Mouse (Mus musculus) layer of hippocampus, adult 9-10 months (tissue): ENCODE results near the gene Fas.

Experiments used
- DNase-seq: peaks from one replicate; pipeline ENCODE4 v3.0.0; 2022; ENCODE audit warnings: low spot score

The Fas gene

DNA sequence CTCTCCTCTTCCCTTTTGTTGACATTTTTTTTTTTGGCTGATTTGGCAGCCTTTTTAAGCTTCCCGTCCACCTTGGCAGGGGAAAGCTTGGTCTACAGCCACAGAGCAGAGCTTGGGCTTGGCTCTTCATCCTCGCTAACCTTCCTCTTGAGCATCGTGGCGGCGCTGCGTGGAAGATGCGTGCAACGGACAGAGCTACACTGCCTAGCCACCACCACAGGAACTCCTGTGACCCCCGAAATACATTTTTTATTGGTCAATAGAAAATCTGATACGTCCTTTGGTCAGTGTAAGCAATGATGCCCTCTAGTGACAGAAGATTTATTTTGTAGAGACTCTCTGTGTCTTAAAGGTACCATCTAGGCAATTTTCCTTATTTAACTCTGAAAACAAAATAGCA is 6.1 kb upstream of the Fas start:
- DNase-seq, result no peak

DNA sequence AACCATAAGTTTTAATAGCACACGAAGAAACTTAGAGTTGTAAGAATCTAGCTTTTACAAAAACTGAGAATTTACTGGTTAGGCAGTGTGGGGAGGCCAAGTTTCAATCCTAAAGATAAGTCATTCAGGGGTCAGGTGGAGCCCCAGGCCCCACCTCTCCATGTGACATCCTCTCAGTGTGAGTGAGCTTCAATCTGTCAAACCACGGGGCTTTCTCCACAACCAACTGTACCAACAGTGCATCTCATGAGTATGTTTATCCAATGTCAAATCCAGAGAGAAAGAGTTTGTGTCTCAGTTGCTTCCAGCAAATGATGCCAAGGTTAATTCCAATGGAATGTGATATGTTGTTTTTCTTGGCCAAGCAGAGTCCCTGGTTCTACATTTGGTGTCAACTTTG is 5.6 kb upstream of the Fas start:
- no peak for DNase-seq

DNA sequence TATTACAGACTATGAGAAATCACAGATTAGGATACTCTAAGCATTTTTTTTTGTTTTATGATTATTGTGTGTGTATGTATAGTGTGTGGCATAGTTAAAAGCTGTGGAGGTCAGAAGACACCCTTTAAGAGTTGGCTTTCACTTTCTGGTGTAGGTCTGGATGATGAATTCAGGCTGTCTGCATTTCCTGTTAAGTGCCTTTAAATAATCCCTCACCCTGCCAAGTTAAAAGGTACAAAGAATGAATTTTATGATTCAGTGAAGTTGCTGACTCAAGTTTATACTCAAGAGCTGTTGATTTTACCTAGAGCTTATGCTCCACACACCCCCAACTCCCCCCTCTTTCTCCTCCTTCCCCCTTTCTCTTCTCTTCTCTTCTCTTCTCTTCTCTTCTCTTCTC is 3.2 kb upstream of the Fas start:
- no peak for DNase-seq

DNA sequence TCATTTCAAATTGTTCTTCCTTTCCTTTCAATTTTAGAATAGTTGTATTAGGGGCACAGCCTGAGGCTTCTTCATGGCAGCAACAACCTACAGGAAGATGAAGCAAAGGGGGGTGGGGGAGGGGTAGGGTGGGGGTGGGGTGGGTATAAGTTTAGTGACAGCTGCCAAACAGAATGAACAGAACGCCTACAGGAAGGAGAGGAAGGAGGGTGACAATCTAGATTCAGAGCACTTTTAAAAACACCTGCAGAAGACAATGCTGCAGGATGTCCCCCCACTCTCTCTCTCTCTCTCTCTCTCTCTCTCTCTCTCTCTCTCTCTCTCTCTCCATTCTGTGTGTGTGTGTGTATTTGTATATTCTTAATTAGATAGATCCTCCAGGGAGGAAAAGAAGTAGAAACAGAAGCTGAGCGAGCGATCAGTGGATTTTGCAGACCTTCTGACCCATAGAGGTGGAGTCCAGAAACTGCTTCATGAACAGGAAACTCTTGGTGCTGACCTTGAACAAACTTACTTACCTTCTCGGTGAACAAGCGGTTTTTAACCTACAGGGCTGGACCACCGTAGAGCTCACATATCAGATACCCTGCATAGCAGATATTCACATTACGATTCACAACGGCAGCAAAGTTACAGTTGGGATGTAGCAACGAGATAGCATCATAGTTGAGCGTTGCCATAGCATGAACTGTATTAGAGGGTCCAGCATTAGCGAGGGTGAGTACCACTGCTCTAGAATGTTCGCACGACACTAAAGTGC is 2.6 kb upstream of the Fas start:
- DNase-seq, result no peak

DNA sequence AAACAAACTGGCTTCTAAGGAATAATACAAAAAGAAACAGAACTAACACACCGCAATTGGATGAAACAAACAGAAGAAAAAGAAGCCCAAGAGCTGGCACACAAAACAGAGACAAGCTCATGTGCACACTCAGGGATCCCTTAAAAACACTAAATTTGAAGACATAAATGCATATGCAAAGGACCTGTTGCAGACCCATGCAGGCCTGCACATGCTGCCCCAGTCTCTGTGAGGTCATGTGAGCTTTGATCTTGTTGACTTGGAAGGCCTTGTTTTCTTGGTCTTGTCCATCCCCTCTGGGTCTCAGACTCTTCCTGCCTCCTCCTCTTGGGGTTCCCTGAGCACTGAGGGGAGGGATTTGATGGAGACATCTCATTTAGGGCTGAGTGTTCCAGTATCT is 1.8 kb upstream of the Fas start:
- no peak for DNase-seq

DNA sequence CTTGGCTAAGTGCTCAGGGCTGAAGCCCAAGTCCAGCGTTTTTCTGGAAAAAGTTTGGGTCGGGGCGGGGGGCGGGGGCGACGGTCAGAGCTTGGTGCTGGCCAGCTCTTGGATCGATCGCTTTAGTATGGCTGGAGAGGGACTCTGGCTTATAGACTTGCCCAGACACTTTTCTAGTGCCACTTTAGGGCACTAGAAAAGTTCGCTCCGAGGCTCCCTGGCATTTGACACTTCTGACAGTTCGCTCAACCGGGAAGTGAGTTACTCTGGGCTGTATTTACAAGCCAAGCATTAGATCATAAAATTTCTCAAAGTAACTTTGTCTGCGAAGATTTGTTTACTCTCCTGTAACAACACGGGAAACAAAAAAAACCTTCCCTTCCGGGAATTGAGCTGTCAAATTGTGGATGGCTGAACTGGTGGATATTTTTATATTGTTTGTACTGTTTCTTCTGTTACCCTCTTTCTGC is 441 bp downstream of the Fas start:
- no peak for DNase-seq

DNA sequence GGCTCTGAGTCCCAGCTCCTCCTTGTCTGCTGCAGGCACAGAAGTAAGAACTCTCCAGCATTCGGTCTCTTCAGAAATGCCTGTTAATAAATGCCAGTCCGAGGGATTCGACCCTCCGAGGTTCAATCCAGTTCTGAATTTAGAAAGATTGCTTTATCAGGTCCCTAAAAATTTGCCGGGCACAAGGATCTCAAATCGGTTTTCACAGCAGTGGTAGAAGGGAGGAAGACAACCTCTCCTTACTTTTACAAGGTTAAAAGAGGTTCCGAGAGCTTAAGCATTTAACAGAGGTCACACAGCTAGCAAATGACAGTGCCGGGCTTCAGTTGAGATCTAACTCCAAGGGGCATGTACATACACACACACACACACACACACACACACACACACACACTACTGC is 913 bp downstream of the Fas start:
- no peak for DNase-seq

DNA sequence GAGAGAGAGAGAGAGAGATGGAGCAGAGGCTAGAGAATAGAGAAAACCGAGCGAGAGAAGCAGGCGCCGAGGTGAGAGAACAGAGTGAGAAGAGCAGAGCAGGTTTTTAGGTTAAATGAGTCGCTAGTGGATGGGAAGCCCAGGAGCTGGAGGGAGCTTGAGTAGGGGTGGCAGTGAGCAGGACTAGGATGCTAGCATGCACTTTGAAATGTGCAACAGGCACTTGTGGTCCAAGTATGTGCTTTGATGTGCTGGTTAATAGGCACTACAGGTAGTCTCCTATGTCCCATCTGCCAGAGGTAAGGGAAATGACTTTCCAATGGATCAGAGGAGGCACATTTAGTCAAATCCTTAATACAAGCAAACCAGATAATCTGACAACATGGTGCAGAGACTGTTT is 1.5 kb downstream of the Fas start:
- DNase-seq, result no peak

DNA sequence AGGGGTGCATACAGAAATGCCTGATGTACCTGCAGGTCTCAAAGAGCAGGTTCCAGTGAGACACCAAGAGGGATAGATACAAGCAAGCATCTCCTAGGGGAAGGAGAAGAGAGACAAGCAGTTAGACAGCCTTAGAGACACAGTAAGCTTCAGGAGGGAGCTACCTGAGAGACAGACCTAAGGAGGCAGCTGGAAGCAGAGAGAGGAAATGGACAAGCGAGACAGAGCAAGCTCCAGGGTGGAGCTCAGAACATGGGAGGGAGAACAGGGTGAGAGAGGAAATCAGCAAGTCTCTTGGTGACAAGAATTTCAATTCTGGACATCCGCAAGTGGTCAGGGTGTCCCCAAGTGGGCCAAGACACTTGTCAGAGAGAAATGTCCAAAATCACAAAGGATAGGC is 2.2 kb downstream of the Fas start:
- no peak for DNase-seq

DNA sequence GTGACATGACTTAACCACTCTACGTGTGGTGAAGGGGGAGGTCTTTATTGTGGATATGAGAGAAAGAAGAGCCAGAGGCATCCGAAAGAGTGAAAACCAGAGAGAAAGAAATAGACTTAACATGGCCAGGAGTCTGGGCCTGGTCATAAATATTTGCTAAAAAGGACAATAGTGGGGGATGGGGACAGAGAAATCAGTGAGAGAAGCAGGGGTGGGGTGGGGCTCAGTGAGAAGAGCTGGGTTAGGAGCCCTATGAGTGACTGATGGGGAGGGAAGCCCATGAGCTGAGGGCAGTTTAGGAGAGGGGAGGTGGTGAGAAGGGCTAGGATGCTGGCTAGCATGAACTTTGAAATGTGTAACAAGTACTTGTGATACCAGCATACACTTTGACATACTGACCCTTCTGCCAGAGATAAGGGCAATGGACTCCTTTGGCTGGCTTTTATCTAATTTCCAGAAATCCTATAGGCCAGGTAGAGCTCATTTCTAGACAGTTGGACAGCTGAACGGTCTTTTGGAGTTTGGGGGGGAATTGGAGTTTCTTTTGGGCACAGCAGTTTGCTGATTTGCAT is 3.0 kb downstream of the Fas start:
- DNase-seq, result no peak

DNA sequence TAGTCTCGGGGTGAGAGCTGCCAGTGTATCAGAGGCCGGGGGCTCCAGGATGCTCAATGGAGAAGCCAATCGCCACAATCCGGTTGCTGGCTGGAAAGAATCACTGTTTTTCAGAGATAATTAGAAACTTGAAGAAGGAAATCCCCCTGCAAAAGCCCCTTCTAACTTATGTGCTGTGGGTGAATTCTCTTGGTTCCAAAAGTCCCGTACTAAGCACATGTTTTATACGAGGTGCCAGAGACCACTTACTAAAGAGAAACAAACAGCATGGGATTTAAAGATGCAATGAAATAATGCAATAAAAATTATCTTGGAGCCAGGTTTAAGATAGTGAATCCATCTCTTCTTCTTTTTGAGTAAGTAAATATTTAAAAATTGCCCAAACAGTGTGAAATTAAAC is 5.0 kb downstream of the Fas start:
- DNase-seq, result no peak

DNA sequence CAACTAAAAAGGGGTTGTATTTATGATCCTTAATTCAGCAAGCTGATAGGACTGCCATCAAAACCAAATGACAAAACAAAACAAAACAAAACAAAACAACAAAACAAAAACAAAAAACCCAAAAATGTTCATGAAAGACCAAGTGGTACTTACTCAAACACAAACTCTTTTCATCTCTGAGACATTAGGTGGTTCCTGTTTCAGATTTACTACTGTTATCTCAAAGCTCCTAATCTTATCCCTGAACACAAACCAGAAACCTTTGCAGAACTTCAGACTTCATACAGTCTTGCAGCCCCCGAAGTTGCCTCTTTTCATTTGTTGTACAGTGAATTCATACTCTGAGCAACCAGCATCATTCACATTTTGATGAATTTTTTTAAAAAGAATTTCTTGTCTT is 8.1 kb downstream of the Fas start:
- DNase-seq, result no peak

DNA sequence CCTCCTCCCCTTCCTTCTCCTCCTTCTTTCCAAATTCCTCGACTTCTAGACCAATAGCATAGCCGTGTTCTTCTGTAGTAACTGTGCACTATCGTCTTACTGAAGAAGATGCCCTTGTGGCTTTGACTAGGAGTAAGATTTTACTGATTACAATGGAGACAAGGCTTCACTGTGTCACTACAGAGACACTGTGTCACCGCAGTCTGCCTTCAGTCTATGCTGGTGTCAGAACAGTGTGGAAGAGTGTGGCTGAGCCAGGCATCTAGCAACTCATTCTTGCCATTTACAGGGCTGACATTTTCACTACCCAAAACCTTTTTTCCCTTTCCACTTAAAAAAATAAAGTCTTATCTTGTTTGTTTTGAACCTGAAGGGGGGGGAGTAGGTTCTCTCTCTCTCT is 8.8 kb downstream of the Fas start:
- no peak for DNase-seq

DNA sequence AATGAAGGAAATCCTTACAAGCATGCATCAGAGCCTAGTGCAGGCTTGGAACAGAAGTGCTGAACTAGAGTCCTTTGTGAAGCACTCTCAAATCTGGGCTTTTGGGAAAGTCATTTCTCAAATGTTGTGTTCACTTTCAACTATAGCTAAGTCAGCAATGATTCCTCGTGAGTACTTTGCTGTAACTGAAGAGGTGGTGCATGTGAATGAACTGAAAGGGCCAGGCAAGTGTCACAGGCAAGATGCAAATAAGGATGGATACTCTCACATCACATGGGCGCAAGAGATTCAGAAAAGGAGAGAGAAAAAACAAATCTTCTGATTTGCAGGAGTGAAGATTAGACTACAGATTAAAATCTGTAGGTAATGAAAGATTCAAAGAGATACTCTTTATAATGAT is 10.0 kb downstream of the Fas start:
- no peak for DNase-seq

DNA sequence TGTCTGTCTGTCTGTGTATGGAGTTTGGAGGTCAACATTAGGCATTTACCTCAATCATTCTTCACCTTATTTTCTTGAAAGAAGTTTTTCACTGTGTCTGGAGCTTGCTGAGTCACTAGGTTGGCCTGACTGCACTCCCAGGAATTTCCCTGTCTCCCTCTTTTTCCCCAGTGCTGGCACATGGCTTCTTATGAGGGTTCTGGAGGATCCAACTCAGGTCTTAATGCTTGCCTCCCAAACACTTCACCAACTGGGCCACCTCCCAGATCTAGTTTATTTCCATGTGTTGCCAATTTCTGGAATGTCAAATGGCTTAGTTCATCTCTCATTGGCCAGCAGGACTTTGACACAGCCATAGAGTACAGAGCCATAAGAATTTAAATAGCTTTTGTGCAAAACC is 14.5 kb downstream of the Fas start:
- DNase-seq, result no peak

DNA sequence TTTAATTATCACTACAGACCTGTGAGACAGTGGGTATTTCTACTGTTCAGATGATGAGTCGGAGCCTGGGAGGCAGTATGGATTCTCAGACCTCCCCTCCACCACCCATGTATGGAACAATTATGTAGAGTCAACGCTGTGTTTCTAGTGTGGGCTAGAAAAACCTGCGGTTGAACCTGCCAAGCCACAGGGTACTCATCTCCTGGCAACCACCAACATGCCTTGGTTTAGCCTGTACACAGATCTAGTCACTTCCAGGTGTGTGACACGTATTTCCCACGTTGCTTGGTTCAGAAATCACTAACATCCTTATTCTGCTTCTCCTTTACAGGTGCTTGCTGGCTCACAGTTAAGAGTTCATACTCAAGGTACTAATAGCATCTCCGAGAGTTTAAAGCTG is 16.3 kb downstream of the Fas start:
- no peak for DNase-seq

DNA sequence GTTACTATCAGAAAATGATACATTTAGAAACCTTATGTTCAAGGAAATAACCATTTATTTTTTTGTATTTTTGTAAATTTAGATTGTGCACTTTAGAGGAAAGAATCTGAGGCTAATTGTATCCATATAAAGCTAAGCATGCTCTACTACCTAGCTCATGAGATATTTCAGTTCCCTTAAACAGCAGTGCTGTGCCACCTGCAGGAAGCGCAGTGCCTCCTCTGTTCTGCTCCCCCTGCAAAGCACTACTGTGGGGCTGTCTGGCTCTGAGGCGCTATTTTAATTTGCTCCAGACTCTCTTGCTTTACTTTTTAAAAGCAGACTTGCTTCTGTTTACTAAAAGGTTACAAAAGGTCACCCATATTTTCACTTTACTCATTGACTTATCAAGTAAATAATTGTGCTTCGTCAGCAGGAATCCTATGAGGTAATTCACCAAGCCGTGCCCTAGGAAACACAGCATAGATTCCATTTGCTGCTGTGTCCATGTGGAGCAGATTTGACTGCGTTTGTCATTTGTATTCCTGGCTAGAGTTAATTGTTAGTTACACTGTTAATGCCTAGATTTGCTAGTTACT is 21.8 kb downstream of the Fas start:
- DNase-seq, result no peak

DNA sequence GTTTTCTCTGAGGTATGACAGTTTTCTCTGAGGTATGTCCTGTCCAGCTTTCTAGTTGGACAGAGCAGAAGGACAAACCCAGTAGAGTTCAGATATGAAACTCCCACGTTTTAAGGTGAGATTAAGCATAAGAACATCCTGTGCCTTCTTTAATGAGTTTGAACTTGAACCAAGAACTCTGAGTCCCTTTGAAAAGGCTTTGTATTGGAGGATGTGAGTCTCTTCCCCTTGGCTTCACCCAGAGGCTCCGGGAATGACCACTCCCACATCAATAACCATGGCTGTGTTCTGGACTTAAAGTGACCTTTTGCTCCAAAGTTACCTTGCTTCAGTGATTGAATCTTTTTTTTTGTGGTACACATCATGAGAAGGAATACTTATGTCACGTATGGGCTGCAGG is 37.6 kb downstream of the Fas start:
- DNase-seq, result no peak

DNA sequence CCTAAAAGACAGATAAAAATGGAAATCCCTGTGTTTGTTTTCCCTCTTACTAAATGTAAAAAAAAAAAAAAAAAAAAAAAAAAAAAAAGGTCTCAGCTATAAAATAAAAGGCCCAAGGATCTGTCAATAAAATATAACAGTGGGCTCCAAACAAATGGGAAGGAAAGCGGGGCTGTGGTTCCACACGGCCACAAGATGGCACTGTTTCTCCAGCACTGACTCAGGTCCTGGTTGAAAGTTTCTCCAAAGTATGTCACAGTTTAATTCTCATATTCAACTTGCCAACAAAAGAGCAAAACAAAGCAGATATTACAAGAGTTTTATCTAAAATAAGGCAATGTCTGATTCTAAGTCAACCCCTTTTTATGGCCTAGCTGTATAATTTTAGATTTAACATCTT is 43.8 kb downstream of the Fas start:
- DNase-seq, result peak; percentile 59

DNA sequence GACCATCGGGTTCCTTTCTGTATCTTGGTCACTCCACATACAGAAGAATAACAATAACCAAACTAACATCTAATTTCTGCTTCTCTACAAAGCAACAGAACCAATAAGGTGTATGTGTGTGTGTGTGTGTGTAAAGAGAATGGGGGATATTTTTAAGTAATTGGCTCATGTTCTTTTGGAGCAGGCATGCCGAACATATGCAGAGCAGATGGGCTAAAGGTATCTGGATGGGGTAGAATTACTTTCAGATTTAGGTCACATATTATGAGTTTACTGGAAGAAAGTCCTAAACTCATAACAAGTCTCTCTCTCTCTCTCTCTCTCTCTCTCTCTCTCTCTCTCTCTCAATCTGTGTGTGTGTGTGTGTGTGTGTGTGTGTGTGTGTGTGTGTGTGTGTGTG is 54.2 kb downstream of the Fas start:
- DNase-seq, result no peak

DNA sequence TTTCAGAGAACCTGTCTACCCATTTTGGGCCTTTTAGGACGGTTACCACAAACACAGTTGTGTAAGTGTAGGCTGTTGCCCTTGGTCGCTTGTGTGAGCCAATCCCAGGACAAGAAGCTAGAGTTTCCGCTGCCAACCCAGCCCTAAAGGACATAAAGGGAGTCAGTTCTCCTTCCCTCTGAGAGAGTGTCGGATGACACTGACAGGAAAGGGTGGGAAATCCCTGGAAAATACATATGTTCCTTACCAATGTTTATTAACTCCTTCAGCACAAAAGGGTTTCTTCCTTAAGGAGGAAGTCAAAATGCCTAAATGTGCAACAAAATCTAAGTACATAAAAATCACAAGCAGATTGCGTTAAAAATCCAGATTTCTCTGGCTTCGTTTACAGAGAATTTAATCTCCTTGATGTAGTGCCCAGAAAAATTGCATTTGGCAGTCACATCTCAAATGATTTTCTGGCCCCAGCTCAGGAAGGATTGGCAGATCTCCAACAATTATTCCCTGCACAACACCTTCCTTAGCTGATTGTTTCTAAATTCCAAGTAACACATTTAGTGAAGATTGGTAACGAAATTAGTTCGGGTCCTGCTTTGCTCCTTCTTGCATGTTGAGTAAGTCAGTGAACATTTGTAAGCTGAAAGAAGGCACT is 55.3 kb downstream of the Fas start:
- DNase-seq, result peak; percentile 15

DNA sequence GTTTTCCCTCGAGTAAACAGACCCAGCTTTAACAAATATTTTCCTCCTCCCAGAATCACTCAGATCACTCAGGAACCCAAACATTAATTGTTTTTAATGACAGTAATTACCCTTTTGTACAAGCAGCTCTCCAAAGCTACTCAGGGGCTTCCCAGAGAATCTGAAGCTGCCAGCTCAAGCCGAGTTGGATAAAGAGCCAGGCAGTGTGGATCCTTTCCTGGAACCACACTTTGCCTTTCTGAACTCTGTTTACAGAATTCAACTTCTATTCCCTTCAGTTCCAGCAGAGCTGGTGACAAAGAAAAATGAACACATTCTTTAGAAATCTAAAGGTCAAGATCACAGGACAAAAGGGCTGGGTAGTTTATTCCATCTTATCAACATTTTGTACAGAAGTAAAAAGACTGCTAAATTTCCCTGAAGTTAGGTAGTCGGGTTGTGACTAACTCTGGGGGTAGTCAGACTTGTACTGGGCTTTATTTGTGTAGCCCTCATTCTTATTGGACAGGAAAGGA is 62.9 kb downstream of the Fas start:
- DNase-seq, result no peak

DNA sequence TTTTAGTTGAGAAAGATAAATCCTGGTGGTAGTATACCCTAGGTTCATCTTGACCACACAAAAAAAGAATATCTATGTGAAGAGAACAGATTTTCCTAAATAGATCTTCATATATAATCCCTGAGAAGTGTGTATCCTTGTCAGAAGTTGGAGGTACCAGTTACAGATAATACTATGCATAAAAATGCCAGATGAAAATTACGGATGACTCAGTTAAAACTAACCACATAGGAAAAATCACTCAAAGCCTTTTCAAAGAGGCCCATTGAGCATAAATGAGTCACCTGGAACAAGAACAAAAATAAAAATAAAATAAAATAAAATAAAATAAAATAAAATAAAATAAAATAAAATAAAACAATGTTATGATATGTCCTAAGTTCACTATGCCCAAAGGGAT is 72.2 kb downstream of the Fas start:
- no peak for DNase-seq
